Mouse (Mus musculus): ENCODE results near the gene Tacc2. TPM values are rescaled to one million over a fixed set of nuclear protein-coding genes. Genes with fewer than 3 reads are reported as not detected.

Gene Tacc2
- total RNA-seq, 2 experiments from 2014 or later, result 75.1 to 82.4 TPM

GRCm38 (mm10) chr7:130674526-130674925 is 97.3 kb downstream of the Tacc2 start:
- DNase-seq (ENCODE audit: extremely low spot score in 1 of 2, low spot score in 1 of 2), result no peak

- DNase-seq (ENCODE audit: extremely low spot score in 1 of 2, low spot score in 1 of 2), result no peak
These were observed 99.8 kb downstream of the Tacc2 start for GRCm38 (mm10) chr7:130676885-130677540.

GRCm38 (mm10) chr7:130677541-130678274 is 100.5 kb downstream of the Tacc2 start:
- DNase-seq (ENCODE audit: extremely low spot score in 1 of 2, low spot score in 1 of 2), result no peak

GRCm38 (mm10) chr7:130678414-130678813 is 101.2 kb downstream of the Tacc2 start:
- DNase-seq (ENCODE audit: extremely low spot score in 1 of 2, low spot score in 1 of 2), result no peak

GRCm38 (mm10) chr7:130681798-130682197 is 104.6 kb downstream of the Tacc2 start:
- DNase-seq (ENCODE audit: extremely low spot score in 1 of 2, low spot score in 1 of 2), result peak; percentile 37 to 69

- DNase-seq (ENCODE audit: extremely low spot score in 1 of 2, low spot score in 1 of 2), result no peak
These were observed 111.4 kb downstream of the Tacc2 start for GRCm38 (mm10) chr7:130688601-130689000.

DNA sequence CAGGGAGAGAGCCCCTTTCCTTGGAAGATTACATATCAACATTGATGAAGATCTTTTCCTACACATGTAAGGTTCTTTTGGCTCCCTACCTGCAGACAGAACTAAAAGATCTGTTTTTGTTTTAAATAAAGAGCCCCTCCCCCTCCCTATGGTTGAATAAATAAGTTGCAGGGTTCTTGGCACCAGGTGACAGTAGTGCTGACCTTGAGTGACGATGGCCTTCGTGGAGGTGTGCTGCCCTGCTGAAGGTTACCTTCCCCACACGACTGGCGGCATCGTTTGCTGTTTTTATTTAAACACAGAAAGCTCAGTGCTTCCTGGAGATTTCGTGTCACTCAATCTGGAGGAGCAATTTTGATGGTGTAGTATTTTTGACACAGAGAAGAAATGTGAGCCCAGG is 113.6 kb downstream of the Tacc2 start:
- DNase-seq (ENCODE audit: extremely low spot score in 1 of 2, low spot score in 1 of 2), result no peak

GRCm38 (mm10) chr7:130691931-130692330 is 114.7 kb downstream of the Tacc2 start:
- DNase-seq (ENCODE audit: extremely low spot score in 1 of 2, low spot score in 1 of 2), result no peak

- DNase-seq (ENCODE audit: extremely low spot score in 1 of 2, low spot score in 1 of 2), result peak; percentile 58 to 60
These were observed 115.2 kb downstream of the Tacc2 start for GRCm38 (mm10) chr7:130692392-130692942.

GRCm38 (mm10) chr7:130692943-130693799 is 115.9 kb downstream of the Tacc2 start:
- peak in 1 of 2 experiments; percentile 28 for DNase-seq (ENCODE audit: extremely low spot score in 1 of 2, low spot score in 1 of 2)

DNA sequence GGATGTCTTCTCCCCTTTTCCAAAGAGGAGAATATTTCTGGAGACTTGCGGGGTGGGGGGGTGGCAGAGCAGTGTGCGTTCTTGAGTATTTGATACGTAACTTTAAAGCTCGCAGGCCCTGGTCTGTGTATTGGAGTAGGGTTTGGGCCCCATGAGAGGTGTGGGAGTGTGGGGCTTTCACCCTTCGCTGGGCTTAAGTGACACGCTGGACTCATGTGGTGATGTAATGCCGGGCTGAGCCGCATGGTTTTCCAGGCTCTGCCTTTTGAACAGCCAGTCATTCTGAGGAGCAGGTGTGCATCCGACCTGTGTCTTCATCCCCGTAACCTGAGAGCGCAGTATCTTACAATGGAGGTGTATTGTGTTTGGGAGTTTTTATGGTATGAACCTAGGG is 116.6 kb downstream of the Tacc2 start:
- DNase-seq (ENCODE audit: extremely low spot score in 1 of 2, low spot score in 1 of 2), result no peak

DNA sequence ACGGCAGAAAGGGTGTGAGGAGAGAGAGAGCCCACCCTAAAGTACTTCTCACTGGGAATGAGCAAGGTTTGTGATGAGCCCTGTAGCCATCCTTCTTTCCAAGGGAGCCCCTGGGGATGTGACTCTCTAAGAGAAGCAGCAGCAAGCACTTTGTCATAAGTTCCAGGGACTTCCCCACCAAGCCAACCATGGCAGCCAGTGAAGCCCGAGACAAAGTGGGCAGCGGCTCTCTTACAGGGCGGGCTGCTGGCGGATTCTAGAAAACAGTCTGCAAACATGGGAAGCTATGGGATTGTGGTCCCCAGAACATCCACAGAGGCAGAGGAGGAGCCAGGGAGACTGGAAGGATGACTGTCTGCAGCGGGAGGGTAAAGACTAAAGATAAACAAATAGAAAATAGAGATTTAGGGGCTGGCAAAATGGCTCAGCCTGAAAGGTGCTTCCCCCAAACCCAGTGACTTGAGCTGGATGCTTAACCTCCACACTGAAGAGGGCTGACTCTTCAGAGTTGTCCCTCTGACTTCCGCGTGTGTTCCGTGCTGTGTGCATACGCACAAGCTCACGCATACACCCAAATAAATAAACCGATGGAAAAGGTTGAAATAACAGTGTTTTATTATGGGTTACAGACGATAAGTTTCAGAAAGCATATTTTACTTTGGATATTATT is 118.6 kb downstream of the Tacc2 start:
- DNase-seq (ENCODE audit: extremely low spot score in 1 of 2, low spot score in 1 of 2), result no peak

- DNase-seq (ENCODE audit: extremely low spot score in 1 of 2, low spot score in 1 of 2), result no peak
These were observed 119.4 kb downstream of the Tacc2 start for GRCm38 (mm10) chr7:130696347-130697234.

DNA sequence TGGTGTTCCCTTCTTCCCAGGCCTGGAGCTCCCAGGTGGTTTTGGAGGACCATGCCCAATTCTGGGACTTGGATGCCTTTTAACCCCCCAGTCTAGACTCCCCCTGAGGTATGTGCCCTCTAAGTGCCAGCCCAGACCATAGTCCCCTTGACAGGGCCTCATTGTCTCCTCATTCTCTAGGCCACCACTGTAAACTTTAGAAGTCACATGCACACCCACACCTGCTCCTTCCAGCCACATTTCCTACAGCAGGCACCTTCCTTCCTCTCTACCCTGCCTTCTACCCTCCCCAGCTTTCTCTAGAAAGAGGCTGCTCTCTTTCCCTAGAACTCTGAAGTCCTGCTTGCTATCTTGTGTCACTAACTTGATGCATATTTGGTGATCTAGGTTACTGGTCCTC is 121.2 kb downstream of the Tacc2 start:
- DNase-seq (ENCODE audit: extremely low spot score in 1 of 2, low spot score in 1 of 2), result no peak

GRCm38 (mm10) chr7:130701336-130701735 is 124.1 kb downstream of the Tacc2 start:
- DNase-seq (ENCODE audit: extremely low spot score in 1 of 2, low spot score in 1 of 2), result no peak

DNA sequence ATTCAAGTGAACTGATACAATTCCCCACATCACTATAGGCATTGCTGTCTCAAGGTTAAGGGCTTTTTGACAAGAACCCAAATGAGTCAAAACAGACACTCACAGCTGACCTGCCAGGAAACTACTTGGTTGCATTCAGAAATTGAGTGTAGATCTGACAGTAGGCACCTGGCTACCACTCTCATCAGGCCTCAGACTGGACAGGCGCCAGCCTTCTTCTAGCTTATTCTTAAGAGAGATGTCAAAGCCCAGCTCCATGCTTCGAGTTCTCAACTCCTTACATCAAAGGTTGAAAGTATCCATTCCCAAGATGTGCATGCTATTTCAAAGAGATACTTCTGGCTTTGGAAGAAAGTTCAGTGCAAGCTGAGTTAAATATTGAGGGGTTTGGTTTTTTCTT is 128.0 kb downstream of the Tacc2 start:
- DNase-seq (ENCODE audit: extremely low spot score in 1 of 2, low spot score in 1 of 2), result no peak

- no peak for DNase-seq (ENCODE audit: extremely low spot score in 1 of 2, low spot score in 1 of 2)
These were observed 131.7 kb downstream of the Tacc2 start for GRCm38 (mm10) chr7:130708940-130709339.

DNA sequence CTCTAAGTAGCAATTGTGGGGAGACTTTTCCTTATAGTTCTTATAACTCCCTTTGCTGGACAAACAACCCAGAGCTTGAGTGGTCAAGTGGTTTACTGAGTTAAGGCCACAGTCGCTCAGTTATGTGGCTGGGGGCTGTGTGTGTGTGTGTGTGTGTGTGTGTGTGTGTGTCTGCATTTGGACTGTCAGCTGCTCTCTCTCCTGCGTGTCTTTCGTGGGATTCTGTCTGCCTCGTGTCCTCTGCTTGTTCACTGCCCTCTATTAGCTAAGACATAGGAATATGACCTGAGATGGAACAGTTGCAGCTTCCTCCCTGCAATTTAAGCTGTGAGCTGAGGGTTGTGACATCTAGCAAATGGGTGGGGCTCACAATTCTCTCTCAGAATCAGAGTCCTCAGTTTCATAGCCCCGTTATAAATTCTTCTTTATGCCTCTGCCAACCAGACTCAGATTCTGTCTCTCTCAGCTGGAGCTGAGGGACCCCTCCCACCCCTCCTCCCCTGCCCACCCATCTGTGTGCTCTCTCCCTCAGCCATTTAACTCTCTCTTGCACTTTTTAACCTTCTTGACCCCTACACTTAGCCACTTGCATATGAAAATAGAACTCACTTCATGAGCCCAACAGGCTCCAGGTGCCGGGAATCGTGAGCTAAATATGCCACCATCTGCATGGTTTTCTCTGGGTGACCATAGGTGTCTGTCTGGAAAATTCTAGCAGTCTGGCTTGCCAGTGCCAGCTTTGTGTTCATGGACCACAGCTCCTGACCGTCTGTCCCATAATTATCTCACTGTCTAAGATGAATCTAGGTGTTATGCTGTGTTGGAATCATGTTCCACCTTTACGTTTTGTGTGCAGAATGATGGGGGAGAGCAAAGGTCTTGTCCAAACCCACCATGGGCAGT is 132.4 kb downstream of the Tacc2 start:
- no peak for DNase-seq (ENCODE audit: extremely low spot score in 1 of 2, low spot score in 1 of 2)

Data from layer of hippocampus, postnatal 25 days (tissue).